Mouse (Mus musculus) right cerebral cortex, postnatal 25 days (tissue): ENCODE measurements around the gene Pom121.

Experiments used
- DNase-seq: peaks from one replicate; pipeline ENCODE4 v3.0.0; 2022

Pom121 gene

DNA sequence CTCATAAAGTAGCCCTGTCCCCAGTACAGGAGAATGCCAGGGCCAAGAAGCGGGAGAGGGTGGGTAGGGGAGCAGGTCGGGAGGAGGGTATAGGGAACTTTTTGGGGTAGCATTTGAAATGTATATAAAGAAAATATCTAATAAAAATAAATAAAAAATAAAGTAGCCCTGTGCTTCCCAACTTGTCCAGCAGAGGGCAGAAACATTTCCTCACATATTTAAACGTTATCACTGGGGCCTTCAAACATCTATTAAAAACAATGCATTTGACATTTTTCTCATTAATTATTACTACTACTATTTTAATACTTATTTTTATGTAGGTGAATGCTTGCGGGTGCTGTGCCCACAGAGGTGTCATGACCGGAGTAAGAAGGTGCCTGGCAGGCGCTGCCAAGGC, 26.5 kb downstream of the Pom121 start:
- DNase-seq, result no peak

GRCm38 (mm10) chr5:135363540-135363939, 30.8 kb downstream of the Pom121 start:
- DNase-seq, result no peak

DNA sequence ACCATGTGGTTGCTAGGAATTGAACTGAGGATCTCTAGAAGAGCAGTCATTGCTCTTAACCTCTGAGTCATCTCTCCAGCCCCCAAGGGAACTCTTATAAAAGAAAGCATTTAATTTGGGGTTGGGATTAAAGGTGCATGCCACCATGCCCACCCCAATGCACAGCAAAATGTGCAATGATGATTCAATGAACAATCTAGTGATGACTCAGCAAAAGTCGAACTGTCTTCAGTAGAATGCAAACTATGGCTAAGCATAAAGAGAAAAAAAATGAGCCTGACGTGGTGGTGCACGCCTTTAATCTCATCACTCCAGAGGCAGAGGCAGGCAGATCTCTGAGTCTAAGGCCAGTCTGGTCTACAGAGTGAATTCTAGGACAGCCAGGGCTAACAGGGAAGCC, 31.8 kb downstream of the Pom121 start:
- no peak for DNase-seq

DNA sequence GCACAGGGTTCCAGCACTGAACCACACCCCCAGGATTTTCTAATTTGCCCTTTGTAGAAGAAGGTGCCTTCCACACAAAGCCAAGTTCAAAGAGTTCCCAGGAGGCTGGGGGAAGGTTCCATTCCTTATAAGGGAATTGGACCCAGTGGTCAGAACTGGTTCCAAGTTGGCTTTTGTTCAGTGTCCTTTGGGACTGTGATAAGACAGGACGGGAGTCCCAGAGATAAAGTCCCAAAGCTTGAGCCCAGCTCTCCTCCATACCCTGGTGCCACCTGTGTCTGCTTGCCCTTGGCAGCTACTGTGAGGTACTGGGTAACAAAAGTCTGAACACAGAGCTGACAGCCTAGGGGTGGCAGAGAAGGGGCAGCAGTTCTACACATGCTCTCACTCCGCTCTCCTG, 34.6 kb downstream of the Pom121 start:
- DNase-seq, result no peak

DNA sequence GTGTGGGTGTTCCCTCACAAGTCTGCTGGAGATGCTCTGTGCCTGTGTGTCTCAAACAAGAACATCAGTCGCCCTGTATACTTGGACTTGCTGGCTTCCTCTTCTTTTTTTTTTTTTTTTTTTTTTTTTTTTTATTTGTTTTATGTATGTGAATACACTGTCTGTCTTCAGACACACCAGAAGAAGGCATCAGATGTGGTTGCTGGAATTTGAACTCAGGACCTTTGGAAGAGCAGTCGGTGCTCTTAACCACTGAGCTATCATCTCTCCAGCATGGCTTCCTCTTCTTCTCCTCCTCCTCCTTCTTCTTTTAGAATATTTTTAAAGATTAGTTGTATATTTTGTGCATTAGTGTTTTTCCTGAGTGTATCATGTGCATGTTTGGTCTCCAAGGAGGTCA, 36.8 kb downstream of the Pom121 start:
- DNase-seq, result no peak

DNA sequence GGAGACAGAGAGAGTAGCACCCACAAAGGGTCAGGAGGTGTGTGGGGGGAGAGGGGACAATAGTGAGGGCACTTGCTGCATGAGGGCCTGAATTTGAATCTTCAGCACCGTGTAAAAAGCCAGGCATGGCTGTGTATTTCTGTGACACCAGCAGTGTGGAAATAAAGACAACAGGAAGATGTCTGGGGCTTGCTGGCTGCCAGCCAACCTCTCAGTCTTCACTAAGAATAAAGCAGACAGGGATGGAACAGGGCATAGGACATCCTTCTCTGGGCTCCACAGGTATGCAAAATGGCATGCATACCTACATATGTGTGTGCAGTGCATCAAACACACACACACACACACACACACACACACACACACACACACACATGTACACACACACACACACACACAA, 38.3 kb downstream of the Pom121 start:
- DNase-seq, result no peak

DNA sequence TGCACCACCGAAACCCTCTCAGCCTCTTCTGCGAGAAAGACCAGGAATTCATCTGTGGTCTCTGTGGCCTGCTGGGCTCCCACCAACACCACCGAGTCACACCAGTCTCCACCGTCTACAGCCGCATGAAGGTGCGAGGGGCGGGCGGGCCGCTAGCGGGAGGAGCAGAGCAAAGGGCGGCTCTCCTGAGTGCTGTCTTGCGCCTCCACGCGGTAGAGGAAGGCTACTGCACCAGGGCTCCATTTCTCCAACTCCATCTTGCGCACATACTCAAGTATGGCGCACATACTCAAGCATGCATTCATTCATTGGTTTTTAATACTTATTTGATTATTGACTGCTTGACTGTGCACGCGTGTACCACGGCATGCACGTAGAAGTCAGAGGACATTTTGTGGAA, 40.8 kb downstream of the Pom121 start:
- no peak for DNase-seq

GRCm38 (mm10) chr5:135352995-135353394, 41.4 kb downstream of the Pom121 start, which contains the start of gene Trim50:
Gene Trim50, plus strand, starts transcription at chr5:135353295.
- DNase-seq, result no peak

DNA sequence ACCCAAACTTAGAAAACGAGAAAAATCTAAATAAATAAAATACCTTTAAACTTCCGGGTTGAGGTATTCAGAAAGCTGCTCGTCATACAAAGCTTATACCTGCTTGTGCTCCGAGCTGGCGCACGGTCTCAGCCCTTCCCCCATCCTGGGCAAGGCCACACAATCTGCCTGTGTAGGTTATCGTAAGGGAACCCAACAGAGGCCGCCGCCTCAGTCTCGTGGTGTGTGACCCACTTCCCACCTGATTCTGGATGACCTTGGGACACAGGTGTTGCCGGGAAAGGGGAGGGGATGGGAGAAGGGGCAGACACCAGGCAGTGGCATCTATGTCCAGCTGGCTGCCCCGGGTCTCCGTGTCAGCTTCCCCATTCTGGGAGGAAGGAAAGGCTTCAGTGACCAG, 42.7 kb downstream of the Pom121 start:
- DNase-seq, result no peak

DNA sequence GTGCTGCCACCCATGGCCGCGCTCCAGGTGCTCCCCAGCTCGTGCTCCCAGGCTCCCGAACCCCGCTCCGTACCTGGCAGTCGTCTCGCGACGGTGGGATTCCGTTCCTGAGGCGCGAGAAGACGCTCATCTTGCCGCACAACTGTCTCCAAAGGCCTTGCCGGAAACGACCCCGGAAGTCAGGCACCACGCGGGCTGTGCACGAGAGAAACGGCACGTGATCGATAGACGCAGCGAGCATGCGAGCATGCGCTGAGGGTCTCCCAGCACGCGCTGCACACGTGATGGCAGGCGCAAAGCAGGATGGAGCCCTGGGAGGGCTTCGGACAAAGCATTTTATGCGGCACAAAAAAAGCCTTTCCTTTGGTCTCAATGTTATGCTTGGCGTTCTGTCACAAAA, 44.5 kb downstream of the Pom121 start, which contains the start of gene Fkbp6:
TSS of gene Fkbp6 (minus strand) at position 183 of the 400 bp plus-strand sequence.
- no peak for DNase-seq

- no peak for DNase-seq
Observed at GRCm38 (mm10) chr5:135347511-135348011, 46.8 kb downstream of the Pom121 start.

DNA sequence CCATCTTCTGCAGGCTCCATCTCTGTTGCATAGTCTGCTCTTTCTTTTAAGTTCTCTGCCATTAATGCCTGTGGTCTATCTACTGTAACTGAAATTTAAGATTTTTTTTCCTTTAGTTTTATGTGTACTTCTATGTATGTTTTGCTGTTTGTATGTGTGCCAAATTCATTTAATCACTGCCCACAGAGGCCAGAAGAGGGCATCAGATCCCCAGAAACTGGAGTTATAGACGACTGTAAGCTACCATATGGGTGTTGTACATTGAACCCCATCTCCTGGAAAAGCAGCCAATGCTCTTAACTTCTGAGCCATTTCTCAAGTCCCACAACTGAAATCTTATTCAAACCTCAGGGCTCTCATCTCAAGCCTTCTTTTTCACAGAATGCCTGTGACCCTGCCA, 47.9 kb downstream of the Pom121 start:
- DNase-seq, result no peak

- no peak for DNase-seq
Observed at GRCm38 (mm10) chr5:135345989-135346388, 48.4 kb downstream of the Pom121 start.

DNA sequence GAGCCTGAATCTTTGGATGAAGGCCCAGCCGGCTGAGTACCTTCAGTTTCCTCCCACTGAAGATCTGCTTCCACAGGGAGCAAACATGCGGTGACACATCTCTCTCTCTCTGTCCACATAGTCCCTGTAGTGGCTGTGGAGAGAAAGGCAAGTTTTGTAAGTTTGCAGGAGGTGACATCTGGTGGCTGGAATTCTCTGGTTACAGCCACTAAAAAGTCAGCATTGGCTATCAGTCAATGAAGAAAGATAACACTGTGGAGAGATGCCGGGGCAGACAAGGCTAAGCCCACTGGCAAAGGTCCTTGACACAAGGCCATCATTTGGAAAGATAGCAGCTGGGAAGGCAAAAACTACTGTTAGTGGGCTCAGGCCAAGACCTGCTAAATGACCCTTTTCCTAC, 56.8 kb downstream of the Pom121 start:
- DNase-seq, result no peak

DNA sequence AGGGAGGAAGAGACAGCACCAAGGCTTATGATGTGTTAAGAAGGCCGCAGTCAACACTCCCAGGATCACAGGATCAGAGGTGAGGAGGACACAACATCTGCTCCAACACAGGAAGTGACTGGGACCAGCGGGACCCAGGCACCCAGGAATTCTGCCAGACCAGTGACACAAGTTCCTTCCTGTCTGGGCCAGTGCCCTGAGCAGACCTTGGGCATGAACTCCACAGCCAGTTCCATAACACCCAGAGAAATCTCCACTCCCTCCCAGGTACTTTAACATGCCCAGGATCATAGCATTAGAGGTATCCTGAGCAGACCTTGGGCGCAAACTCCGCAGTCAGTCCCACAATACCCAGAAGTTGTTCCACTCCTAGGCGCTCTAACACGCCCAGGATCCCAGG, 63.2 kb downstream of the Pom121 start:
- DNase-seq, result no peak

DNA sequence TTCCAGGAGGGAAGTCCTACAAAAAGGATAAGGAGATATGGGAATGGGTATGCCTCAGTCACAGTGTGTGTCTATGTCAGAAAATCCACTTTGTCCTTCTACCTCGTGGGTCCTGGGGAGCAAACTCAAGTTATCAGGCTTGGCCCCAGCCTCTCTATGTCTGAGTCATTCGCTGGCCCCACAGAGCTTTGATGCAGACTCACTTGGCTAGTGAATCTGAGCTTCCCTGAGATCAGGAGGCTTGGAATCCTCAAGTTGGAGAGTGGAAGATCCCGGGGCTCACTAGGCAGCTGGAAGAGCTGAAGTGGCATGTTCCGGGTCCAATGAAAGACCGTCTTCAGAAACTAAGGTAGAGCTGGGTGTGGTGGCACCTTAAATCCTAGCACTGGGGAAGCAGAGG, 64.1 kb downstream of the Pom121 start:
- no peak for DNase-seq

DNA sequence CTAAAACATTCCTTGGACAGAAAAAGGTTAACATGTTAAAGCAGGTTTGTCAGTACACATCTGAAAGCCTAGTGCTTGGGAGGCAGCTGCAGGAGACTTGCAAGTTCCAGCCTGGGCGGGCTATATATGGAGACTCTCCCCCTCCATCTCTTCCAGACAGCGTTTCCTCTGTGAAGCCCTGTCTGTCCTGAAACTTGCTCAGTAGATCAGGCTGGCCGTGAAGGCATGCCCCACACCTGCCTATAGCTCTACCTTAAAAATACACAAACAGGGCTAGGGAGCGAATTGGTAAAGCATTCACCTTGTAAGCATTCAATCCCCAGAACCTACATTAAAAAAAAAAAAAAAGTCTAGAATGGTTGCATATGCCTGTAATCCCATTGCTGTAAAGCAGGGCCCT, 64.9 kb downstream of the Pom121 start:
- no peak for DNase-seq
